10 mouse cellular contexts compared by ENCODE assay signal in the genomic region with DNA sequence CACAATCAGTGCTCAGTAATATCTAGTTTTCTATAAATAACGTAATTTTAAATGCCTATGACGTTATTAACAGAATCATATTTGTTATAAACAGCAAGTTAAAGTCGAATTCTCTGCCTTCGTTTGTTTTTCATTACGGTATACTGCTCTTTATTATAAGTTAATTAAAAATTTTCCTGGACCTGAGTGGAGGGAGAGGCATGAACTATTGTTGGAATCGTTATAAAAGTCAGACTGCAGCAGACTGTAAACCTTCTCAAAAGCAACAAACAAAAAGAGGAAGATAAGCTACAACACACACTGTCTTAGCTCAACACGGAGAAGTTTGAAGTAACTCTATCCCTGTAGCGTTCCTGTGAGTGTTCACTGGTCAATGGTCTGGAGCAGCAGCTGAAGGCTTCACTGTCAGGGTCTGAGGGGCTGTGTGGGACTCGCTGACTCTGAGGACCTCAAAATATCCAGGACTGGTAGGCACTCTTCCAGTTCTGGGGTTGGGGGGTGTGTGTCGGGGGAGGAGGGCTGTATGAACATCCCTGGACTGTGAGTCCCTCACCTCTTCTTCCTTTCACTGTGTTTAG. TPM values are rescaled to one million over a fixed set of nuclear protein-coding genes. Genes with fewer than 3 reads are reported as not detected.
DNase-seq lines count a peak whose midpoint lies in the region; ATAC-seq and TF ChIP-seq lines count a peak whose summit lies in the region.
"Not testable (repeated sequence)": the region's sequence is repeated elsewhere in the genome, so short reads cannot be mapped to it uniquely, and the experiment has no call there.
"Had no signal": no experiment of that assay in that cellular context is flagged by ENCODE, and none has a peak within 500 bp of the region (broad histone marks: within the 10 kb centered on the region; RNA-seq: fewer than 3 reads in every experiment).

No protein-coding gene starts in this region.

- DNase-seq in cerebellum, adult 2 months; layer of hippocampus, adult 2 months (ENCODE audit: low spot score in 2 of 2): not testable (repeated sequence)

- H3K4me3 ChIP-seq in cerebellum, adult 2 months (replicated peaks; ENCODE audit: insufficient read depth, low read depth, low read length), result peak overlapping the region; percentile 54
- peak overlapping the region; percentile 70 for H3K4me3 ChIP-seq in forebrain, embryonic 12.5 days (replicated peaks)
- peak overlapping the region; percentile 58 for H3K4me3 ChIP-seq in heart, embryonic 12.5 days
- H3K4me3 ChIP-seq in hindbrain, embryonic 15.5 days, result peak overlapping the region; percentile 68
- H3K4me3 ChIP-seq in layer of hippocampus, adult 2 months, result peak overlapping the region; percentile 59
- not testable (repeated sequence) for H3K4me3 ChIP-seq in liver, embryonic 15.5 days (replicated peaks)
- H3K4me3 ChIP-seq in midbrain, embryonic 12.5 days, result 0 out of 2 replicates have a peak overlapping the region, but pooled peaks have one; percentile 77
- H3K4me3 ChIP-seq in neural tube, embryonic 14.5 days (ENCODE audit: low read depth, low read length), result peak overlapping the region; percentile 61

- not testable (repeated sequence) for H3K9ac ChIP-seq in forebrain, embryonic 12.5 days; heart, embryonic 12.5 days; hindbrain, embryonic 15.5 days; liver, embryonic 15.5 days; midbrain, embryonic 12.5 days (replicated peaks); neural tube, embryonic 14.5 days (replicated peaks; ENCODE audit: low read depth, low read length)

- peak overlapping the region; percentile 87; the same call in 1 of the 2 replicates for H3K4me2 ChIP-seq in forebrain, embryonic 12.5 days
- H3K4me2 ChIP-seq in heart, embryonic 12.5 days, result peak overlapping the region; percentile 88
- peak overlapping the region; percentile 92 for H3K4me2 ChIP-seq in hindbrain, embryonic 15.5 days
- peak overlapping the region; percentile 80; the same call in 1 of the 2 replicates for H3K4me2 ChIP-seq in liver, embryonic 15.5 days
- peak overlapping the region; percentile 71 for H3K4me2 ChIP-seq in midbrain, embryonic 12.5 days (replicated peaks)
- not testable (repeated sequence) for H3K4me2 ChIP-seq in neural tube, embryonic 14.5 days (ENCODE audit: low read depth, low read length)

- not testable (repeated sequence) for TF ChIP-seq CTCF in cerebellum, adult 2 months (IDR thresholded peaks at IDR 0.05; ENCODE audit: borderline replicate concordance, insufficient read depth, low read depth, low read length); layer of hippocampus, adult 2 months (conservative IDR thresholded peaks at IDR 0.05)

- H3K27ac ChIP-seq in cerebellum, adult 2 months (ENCODE audit: insufficient read depth, low read length); forebrain, embryonic 12.5 days; heart, embryonic 12.5 days (ENCODE audit: poor library complexity, severe bottlenecking); hindbrain, embryonic 15.5 days (replicated peaks); layer of hippocampus, adult 2 months; liver, embryonic 15.5 days (replicated peaks); midbrain, embryonic 12.5 days (replicated peaks); neural tube, embryonic 14.5 days (ENCODE audit: low read depth, low read length): not testable (repeated sequence)

- H3K4me1 ChIP-seq in cerebellum, adult 2 months (ENCODE audit: control insufficient read depth, insufficient read depth, low read length); forebrain, embryonic 12.5 days; heart, embryonic 12.5 days (replicated peaks); hindbrain, embryonic 15.5 days (replicated peaks); liver, embryonic 15.5 days (replicated peaks); midbrain, embryonic 12.5 days; neural tube, embryonic 14.5 days (ENCODE audit: control insufficient read depth, insufficient read depth, low read length): not testable (repeated sequence)

- not testable (repeated sequence) for TF ChIP-seq POLR2A in cerebellum, adult 2 months (IDR thresholded peaks at IDR 0.05; ENCODE audit: borderline replicate concordance, insufficient read depth, low read length)

- 0 out of 2 replicates have a peak, but pooled peaks have one; percentile 27 for ATAC-seq in forebrain, embryonic 12.5 days (ENCODE audit: low FRiP score)
- not testable (repeated sequence) for ATAC-seq in heart, embryonic 12.5 days (ENCODE audit: insufficient number of reproducible peaks, low FRiP score); liver, embryonic 15.5 days (ENCODE audit: insufficient read depth)
- peak; percentile 52; the same call in 1 of the 2 replicates for ATAC-seq in hindbrain, embryonic 15.5 days (ENCODE audit: low FRiP score, low read depth)
- 0 out of 2 replicates have a peak, but pooled peaks have one; percentile 30 for ATAC-seq in midbrain, embryonic 12.5 days (ENCODE audit: low FRiP score, low read depth)
- 0 out of 2 replicates have a peak, but pooled peaks have one; percentile 28 for ATAC-seq in neural tube, embryonic 14.5 days (ENCODE audit: low read depth)

- H3K36me3 ChIP-seq in forebrain, embryonic 12.5 days (replicated peaks); heart, embryonic 12.5 days; hindbrain, embryonic 15.5 days; liver, embryonic 15.5 days (replicated peaks); midbrain, embryonic 12.5 days; neural tube, embryonic 14.5 days (ENCODE audit: control insufficient read depth, insufficient read depth, low read length): not testable (repeated sequence)

- H3K9me3 ChIP-seq in forebrain, embryonic 12.5 days; heart, embryonic 12.5 days (replicated peaks); hindbrain, embryonic 15.5 days; liver, embryonic 15.5 days (replicated peaks); midbrain, embryonic 12.5 days; neural tube, embryonic 14.5 days (ENCODE audit: control insufficient read depth, low read length): not testable (repeated sequence)

- not testable (repeated sequence) for H3K27me3 ChIP-seq in cerebellum, adult 2 months (ENCODE audit: control insufficient read depth, insufficient read depth, low read length); forebrain, embryonic 12.5 days; heart, embryonic 12.5 days (replicated peaks); hindbrain, embryonic 15.5 days; liver, embryonic 15.5 days; midbrain, embryonic 12.5 days; neural tube, embryonic 14.5 days (ENCODE audit: control insufficient read depth, insufficient read depth, low read length)

- WGBS in cerebellum, adult 2 months, result 50% methylated on average over 10 of the region's 10 CpGs
- 60% methylated on average over 10 of the region's 10 CpGs for WGBS in forebrain, embryonic 12.5 days
- 58% methylated on average over 10 of the region's 10 CpGs for WGBS in heart, embryonic 12.5 days
- WGBS in hindbrain, embryonic 15.5 days, result 55% methylated on average over 10 of the region's 10 CpGs
- 45% methylated on average over 10 of the region's 10 CpGs for WGBS in liver, embryonic 15.5 days (ENCODE audit: insufficient replicate concordance)
- 57% methylated on average over 10 of the region's 10 CpGs for WGBS in midbrain, embryonic 12.5 days
- 52% methylated on average over 10 of the region's 10 CpGs for WGBS in neural tube, embryonic 14.5 days

RNA-seq across cellular contexts. Expression of gene Tnfrsf22, which starts 0.4 kb away (rescaled TPM):
- polyA plus RNA-seq in cerebellum, adult 2 months (2012; rRNA removed), result 3.6 and 3.8 TPM in 2 replicates
- polyA plus RNA-seq in forebrain, embryonic 12.5 days (2016; fragmentation: Nextera tagmentation; extraction: Ambion mirVana), result 7.7 and 7.8 TPM in 2 replicates
- 2.8 and 3.1 TPM in 2 replicates for polyA plus RNA-seq in heart, embryonic 12.5 days (2016; fragmentation: Nextera tagmentation; extraction: Ambion mirVana)
- polyA plus RNA-seq in hindbrain, embryonic 15.5 days (2015; fragmentation: Nextera tagmentation; extraction: Ambion mirVana), result 4.9 and 5.1 TPM in 2 replicates
- 1 to 10 TPM; 2.6 to 2.8 TPM for total RNA-seq in layer of hippocampus, adult 2 months (2021)
- 0.43 and 0.58 TPM in 2 replicates for polyA plus RNA-seq in liver, embryonic 15.5 days (2015; fragmentation: Nextera tagmentation; extraction: Ambion mirVana)
- polyA plus RNA-seq in midbrain, embryonic 12.5 days (2016; fragmentation: Nextera tagmentation; extraction: Ambion mirVana), result 5.9 and 7.6 TPM in 2 replicates
- 3.2 and 5.7 TPM in 2 replicates for polyA plus RNA-seq in neural tube, embryonic 14.5 days (2014; fragmentation: Nextera tagmentation; extraction: Ambion mirVana)
- polyA plus RNA-seq: erythroblast, embryonic 14.5 days; G1E had no signal

RNA-seq across cellular contexts. Expression of gene Tnfrsf26, which starts 21.3 kb away (rescaled TPM):
- polyA plus RNA-seq in cerebellum, adult 2 months (2012; rRNA removed), result 0.05 TPM in 2 replicates
- 0.12 and 0.22 TPM in 2 replicates for polyA plus RNA-seq in forebrain, embryonic 12.5 days (2016; fragmentation: Nextera tagmentation; extraction: Ambion mirVana)
- polyA plus RNA-seq in heart, embryonic 12.5 days (2016; fragmentation: Nextera tagmentation; extraction: Ambion mirVana), result 0.43 and 0.46 TPM in 2 replicates
- 0.25 and 0.27 TPM in 2 replicates for polyA plus RNA-seq in hindbrain, embryonic 15.5 days (2015; fragmentation: Nextera tagmentation; extraction: Ambion mirVana)
- not detected for total RNA-seq in layer of hippocampus, adult 2 months (2021)
- 1.2 and 1.3 TPM in 2 replicates for polyA plus RNA-seq in liver, embryonic 15.5 days (2015; fragmentation: Nextera tagmentation; extraction: Ambion mirVana)
- 0.23 and 0.24 TPM in 2 replicates for polyA plus RNA-seq in midbrain, embryonic 12.5 days (2016; fragmentation: Nextera tagmentation; extraction: Ambion mirVana)
- 0.17 TPM in 1 of 2 replicates, not detected in the other for polyA plus RNA-seq in neural tube, embryonic 14.5 days (2014; fragmentation: Nextera tagmentation; extraction: Ambion mirVana)
- polyA plus RNA-seq: erythroblast, embryonic 14.5 days; G1E had no signal

RNA-seq across cellular contexts. Expression of gene Tnfrsf23, which starts 35.8 kb away (rescaled TPM):
- 1.5 and 3.1 TPM in 2 replicates for polyA plus RNA-seq in cerebellum, adult 2 months (2012; rRNA removed)
- polyA plus RNA-seq in forebrain, embryonic 12.5 days (2016; fragmentation: Nextera tagmentation; extraction: Ambion mirVana), result 0.28 and 0.51 TPM in 2 replicates
- polyA plus RNA-seq in heart, embryonic 12.5 days (2016; fragmentation: Nextera tagmentation; extraction: Ambion mirVana), result 2.8 and 3.1 TPM in 2 replicates
- polyA plus RNA-seq in hindbrain, embryonic 15.5 days (2015; fragmentation: Nextera tagmentation; extraction: Ambion mirVana), result 0.90 and 1.6 TPM in 2 replicates
- total RNA-seq in layer of hippocampus, adult 2 months (2021), result 1 to 10 TPM; 1.3 to 1.6 TPM
- 0.35 and 0.39 TPM in 2 replicates for polyA plus RNA-seq in liver, embryonic 15.5 days (2015; fragmentation: Nextera tagmentation; extraction: Ambion mirVana)
- polyA plus RNA-seq in midbrain, embryonic 12.5 days (2016; fragmentation: Nextera tagmentation; extraction: Ambion mirVana), result 0.57 and 0.60 TPM in 2 replicates
- 0.98 and 1.3 TPM in 2 replicates for polyA plus RNA-seq in neural tube, embryonic 14.5 days (2014; fragmentation: Nextera tagmentation; extraction: Ambion mirVana)
- polyA plus RNA-seq: G1E had no signal

RNA-seq across cellular contexts. Expression of gene Cars, which starts 50.0 kb away (rescaled TPM):
- 46.2 and 50.1 TPM in 2 replicates for polyA plus RNA-seq in cerebellum, adult 2 months (2012; rRNA removed)
- polyA plus RNA-seq in forebrain, embryonic 12.5 days (2016; fragmentation: Nextera tagmentation; extraction: Ambion mirVana), result 69.0 and 74.3 TPM in 2 replicates
- 28.4 and 31.3 TPM in 2 replicates for polyA plus RNA-seq in heart, embryonic 12.5 days (2016; fragmentation: Nextera tagmentation; extraction: Ambion mirVana)
- polyA plus RNA-seq in hindbrain, embryonic 15.5 days (2015; fragmentation: Nextera tagmentation; extraction: Ambion mirVana), result 67.9 and 71.6 TPM in 2 replicates
- total RNA-seq in layer of hippocampus, adult 2 months (2021), result 10 to 100 TPM; 38.4 to 42.0 TPM
- 53.1 and 60.5 TPM in 2 replicates for polyA plus RNA-seq in liver, embryonic 15.5 days (2015; fragmentation: Nextera tagmentation; extraction: Ambion mirVana)
- polyA plus RNA-seq in midbrain, embryonic 12.5 days (2016; fragmentation: Nextera tagmentation; extraction: Ambion mirVana), result 67.5 and 72.1 TPM in 2 replicates
- 65.0 and 67.2 TPM in 2 replicates for polyA plus RNA-seq in neural tube, embryonic 14.5 days (2014; fragmentation: Nextera tagmentation; extraction: Ambion mirVana)
